Comparison of ENCODE assay signal across 27 mouse cellular contexts in genomic region chr14:80731194-80731593, GRCm38 (mm10).
DNase-seq lines count a peak whose midpoint lies in the region; ATAC-seq and TF ChIP-seq lines count a peak whose summit lies in the region.
"Had no signal": no experiment of that assay in that cellular context is flagged by ENCODE, and none has a peak within 500 bp of the region (broad histone marks: within the 10 kb centered on the region; RNA-seq: fewer than 3 reads in every experiment).

No protein-coding gene starts in this region.

- no peak for TF ChIP-seq CTCF in hindbrain, postnatal 0 days (IDR thresholded peaks at IDR 0.05; ENCODE audit: low read depth)

- H3K9ac ChIP-seq in hindbrain, postnatal 0 days (replicated peaks; ENCODE audit: low read length): no peak overlapping the region
- H3K9ac ChIP-seq: heart, embryonic 13.5 days; liver, embryonic 14.5 days; neural tube, embryonic 13.5 days had no signal

- no peaks in the 10 kb centered on the region for H3K4me1 ChIP-seq in hindbrain, embryonic 10.5 days (replicated peaks)
- no peaks in the 10 kb centered on the region for H3K4me1 ChIP-seq in hindbrain, postnatal 0 days (ENCODE audit: insufficient read depth, low read length)
- H3K4me1 ChIP-seq: heart, embryonic 13.5 days; neural tube, embryonic 13.5 days had no signal

- H3K27ac ChIP-seq in hindbrain, embryonic 10.5 days: no peak overlapping the region
- H3K27ac ChIP-seq in hindbrain, postnatal 0 days: no peak overlapping the region
- H3K27ac ChIP-seq: heart, embryonic 13.5 days; liver, embryonic 14.5 days; macrophage; neural tube, embryonic 13.5 days had no signal

- H3K9me3 ChIP-seq in hindbrain, embryonic 10.5 days: 0 out of 2 replicates have a peak, but pooled peaks cover 6% of the 10 kb centered on the region
- no peaks in the 10 kb centered on the region for H3K9me3 ChIP-seq in hindbrain, postnatal 0 days (ENCODE audit: low read length)
- H3K9me3 ChIP-seq: heart, embryonic 13.5 days; neural tube, embryonic 13.5 days had no signal

- 56% methylated on average over 5 of the region's 5 CpGs for WGBS in hindbrain, embryonic 10.5 days
- 43% methylated on average over 5 of the region's 5 CpGs for WGBS in hindbrain, postnatal 0 days

- no peak overlapping the region for H3K4me3 ChIP-seq in hindbrain, embryonic 10.5 days
- H3K4me3 ChIP-seq in hindbrain, postnatal 0 days (ENCODE audit: low read length): no peak overlapping the region
- H3K4me3 ChIP-seq: heart, embryonic 13.5 days; neural tube, embryonic 13.5 days had no signal

- H3K27me3 ChIP-seq in hindbrain, embryonic 10.5 days (ENCODE audit: insufficient read depth, poor library complexity, severe bottlenecking): no peaks in the 10 kb centered on the region
- no peaks in the 10 kb centered on the region for H3K27me3 ChIP-seq in hindbrain, postnatal 0 days (ENCODE audit: insufficient read depth, low read length)
- H3K27me3 ChIP-seq: CH12.LX; heart, embryonic 13.5 days; neural tube, embryonic 13.5 days had no signal

- no peak for ATAC-seq in hindbrain, postnatal 0 days
- ATAC-seq: activated CD4-positive, CD25-positive, alpha-beta regulatory T cell, adult 4 months; inflammation-experienced regulatory T-cells, adult 6 months had no signal

- DNase-seq in embryo, embryonic 10 days (ENCODE audit: low spot score): peak; percentile 17
- DNase-seq in embryo, embryonic 9.5 days (ENCODE audit: extremely low spot score): no peak
- DNase-seq in hindbrain, embryonic 10.5 days (ENCODE audit: low spot score): peak; percentile 17
- DNase-seq in hindbrain, postnatal 0 days (ENCODE audit: low spot score): no peak
- peak; percentile 53 for DNase-seq in retina, postnatal 1 day
- DNase-seq in retina, embryonic 14.5 days (ENCODE audit: low spot score): no peak
- no peak for DNase-seq in frontal cortex, postnatal 25 days (ENCODE audit: low spot score in 2 of 2)
- DNase-seq: adrenal gland, adult 2 months; adrenal gland, postnatal 36 days; cerebellum, adult 8-10 months; cerebellum, postnatal 25 days; gastrocnemius, postnatal 10 days; heart, postnatal 10 days; kidney, adult 11 months; kidney, postnatal 14 days; layer of hippocampus, adult 9-11 months; liver; lung, adult 2 months; lung, postnatal 10 days; right cerebral cortex, postnatal 14 days had no signal

- no peaks in the 10 kb centered on the region for H3K36me3 ChIP-seq in hindbrain, embryonic 10.5 days
- no peaks in the 10 kb centered on the region for H3K36me3 ChIP-seq in hindbrain, postnatal 0 days (ENCODE audit: insufficient read depth, low read length)
- H3K36me3 ChIP-seq: heart, embryonic 13.5 days; neural tube, embryonic 13.5 days had no signal

- H3K4me2 ChIP-seq in hindbrain, postnatal 0 days (ENCODE audit: low read depth, low read length): no peak overlapping the region
- H3K4me2 ChIP-seq: heart, embryonic 13.5 days; neural tube, embryonic 13.5 days had no signal

Comparison
In these comparisons a context has a peak if more than half of its experiments do, and no peak if none do; other contexts are left out.
1. DNase-seq: peak in embryo, embryonic 10 days (single experiment), hindbrain, embryonic 10.5 days (single experiment) and retina, postnatal 1 day (single experiment); none in embryo, embryonic 9.5 days (single experiment), hindbrain, postnatal 0 days (single experiment), retina, embryonic 14.5 days (single experiment) and frontal cortex, postnatal 25 days (0 of 2).